Mouse (Mus musculus): ENCODE results near the gene Fut8.

Fut8 gene

GRCm38 (mm10) chr12:77237950-77238530, at the start of gene Fut8:
TSS of gene Fut8 (plus strand) at chr12:77238125.
- in situ Hi-C loops (cut with MboI; ENCODE audit: low pct_unique_long_range_greater_than_20kb in 1 of 2, low sequenced_read_pairs in 2 of 2, unreplicated experiment in 1 of 2): no loop called here

- in situ Hi-C loops (cut with MboI; ENCODE audit: low pct_unique_long_range_greater_than_20kb in 1 of 2, low sequenced_read_pairs in 2 of 2, unreplicated experiment in 1 of 2): no loop called here
These were observed 48.8 kb upstream of the Fut8 start for GRCm38 (mm10) chr12:77189161-77189560.

GRCm38 (mm10) chr12:77189933-77190446, 47.9 kb upstream of the Fut8 start:
- in situ Hi-C loops (cut with MboI; ENCODE audit: low pct_unique_long_range_greater_than_20kb in 1 of 2, low sequenced_read_pairs in 2 of 2, unreplicated experiment in 1 of 2): no loop called here

GRCm38 (mm10) chr12:77191478-77192271, 46.2 kb upstream of the Fut8 start:
- in situ Hi-C loops (cut with MboI; ENCODE audit: low pct_unique_long_range_greater_than_20kb in 1 of 2, low sequenced_read_pairs in 2 of 2, unreplicated experiment in 1 of 2): no loop called here

- in situ Hi-C loops (cut with MboI; ENCODE audit: low pct_unique_long_range_greater_than_20kb in 1 of 2, low sequenced_read_pairs in 2 of 2, unreplicated experiment in 1 of 2): no loop called here
These were observed 45.2 kb upstream of the Fut8 start for GRCm38 (mm10) chr12:77192714-77193113.

- in situ Hi-C loops (cut with MboI; ENCODE audit: low pct_unique_long_range_greater_than_20kb in 1 of 2, low sequenced_read_pairs in 2 of 2, unreplicated experiment in 1 of 2): no loop called here
These were observed 44.7 kb upstream of the Fut8 start for GRCm38 (mm10) chr12:77193225-77193716.

- in situ Hi-C loops (cut with MboI; ENCODE audit: low pct_unique_long_range_greater_than_20kb in 1 of 2, low sequenced_read_pairs in 2 of 2, unreplicated experiment in 1 of 2): no loop called here
These were observed 42.9 kb upstream of the Fut8 start for GRCm38 (mm10) chr12:77195044-77195443.

GRCm38 (mm10) chr12:77196529-77197095, 41.3 kb upstream of the Fut8 start:
- in situ Hi-C loops (cut with MboI; ENCODE audit: low pct_unique_long_range_greater_than_20kb in 1 of 2, low sequenced_read_pairs in 2 of 2, unreplicated experiment in 1 of 2): no loop called here

GRCm38 (mm10) chr12:77197121-77197599, 40.8 kb upstream of the Fut8 start:
- in situ Hi-C loops (cut with MboI; ENCODE audit: low pct_unique_long_range_greater_than_20kb in 1 of 2, low sequenced_read_pairs in 2 of 2, unreplicated experiment in 1 of 2): no loop called here

GRCm38 (mm10) chr12:77198253-77198652, 39.7 kb upstream of the Fut8 start:
- in situ Hi-C loops (cut with MboI; ENCODE audit: low pct_unique_long_range_greater_than_20kb in 1 of 2, low sequenced_read_pairs in 2 of 2, unreplicated experiment in 1 of 2): no loop called here

GRCm38 (mm10) chr12:77201461-77202143, 36.3 kb upstream of the Fut8 start:
- in situ Hi-C loops (cut with MboI; ENCODE audit: low pct_unique_long_range_greater_than_20kb in 1 of 2, low sequenced_read_pairs in 2 of 2, unreplicated experiment in 1 of 2): no loop called here

- in situ Hi-C loops (cut with MboI; ENCODE audit: low pct_unique_long_range_greater_than_20kb in 1 of 2, low sequenced_read_pairs in 2 of 2, unreplicated experiment in 1 of 2): no loop called here
These were observed 34.8 kb upstream of the Fut8 start for GRCm38 (mm10) chr12:77203136-77203535.

- in situ Hi-C loops (cut with MboI; ENCODE audit: low pct_unique_long_range_greater_than_20kb in 1 of 2, low sequenced_read_pairs in 2 of 2, unreplicated experiment in 1 of 2): no loop called here
These were observed 31.1 kb upstream of the Fut8 start for GRCm38 (mm10) chr12:77206852-77207251.

- in situ Hi-C loops (cut with MboI; ENCODE audit: low pct_unique_long_range_greater_than_20kb in 1 of 2, low sequenced_read_pairs in 2 of 2, unreplicated experiment in 1 of 2): no loop called here
These were observed 29.9 kb upstream of the Fut8 start for GRCm38 (mm10) chr12:77208056-77208455.

GRCm38 (mm10) chr12:77208576-77209180, 29.2 kb upstream of the Fut8 start:
- in situ Hi-C loops (cut with MboI; ENCODE audit: low pct_unique_long_range_greater_than_20kb in 1 of 2, low sequenced_read_pairs in 2 of 2, unreplicated experiment in 1 of 2): no loop called here

- in situ Hi-C loops (cut with MboI; ENCODE audit: low pct_unique_long_range_greater_than_20kb in 1 of 2, low sequenced_read_pairs in 2 of 2, unreplicated experiment in 1 of 2): no loop called here
These were observed 26.2 kb upstream of the Fut8 start for GRCm38 (mm10) chr12:77211695-77212208.

GRCm38 (mm10) chr12:77213896-77214564, 23.9 kb upstream of the Fut8 start:
- in situ Hi-C loops (cut with MboI; ENCODE audit: low pct_unique_long_range_greater_than_20kb in 1 of 2, low sequenced_read_pairs in 2 of 2, unreplicated experiment in 1 of 2): no loop called here

GRCm38 (mm10) chr12:77214565-77214909, 23.4 kb upstream of the Fut8 start:
- in situ Hi-C loops (cut with MboI; ENCODE audit: low pct_unique_long_range_greater_than_20kb in 1 of 2, low sequenced_read_pairs in 2 of 2, unreplicated experiment in 1 of 2): no loop called here

All from mouse embryonic stem cell (cell line).